Mouse (Mus musculus) layer of hippocampus, adult 8-10 months (tissue): ENCODE measurements at regions not wholly inside any gene's neighbourhood (a gene's known extent, or its start where the extent isn't known, plus 50 kb on each side); places are given as distances from the start of the nearest gene placed in this dataset.

ENCODE experiments used
- DNase-seq, 2 experiments: peaks; one replicate each; pipeline ENCODE4 v3.0.0; 2022; ENCODE audit warnings: low spot score in 2 of 2

GRCm38 (mm10) chr5:54178966-54179547 lies 180.8 kb downstream of the Stim2 start:
- no peak for DNase-seq

- DNase-seq = no peak
These were observed 181.9 kb downstream of the Stim2 start for GRCm38 (mm10) chr5:54180192-54180611.

- no peak for DNase-seq
These were observed 182.5 kb downstream of the Stim2 start for GRCm38 (mm10) chr5:54180640-54181326.

GRCm38 (mm10) chr5:54181327-54181863 lies 183.1 kb downstream of the Stim2 start:
- DNase-seq = no peak

- no peak for DNase-seq
These were observed 184.5 kb downstream of the Stim2 start for GRCm38 (mm10) chr5:54182754-54183153.

DNA sequence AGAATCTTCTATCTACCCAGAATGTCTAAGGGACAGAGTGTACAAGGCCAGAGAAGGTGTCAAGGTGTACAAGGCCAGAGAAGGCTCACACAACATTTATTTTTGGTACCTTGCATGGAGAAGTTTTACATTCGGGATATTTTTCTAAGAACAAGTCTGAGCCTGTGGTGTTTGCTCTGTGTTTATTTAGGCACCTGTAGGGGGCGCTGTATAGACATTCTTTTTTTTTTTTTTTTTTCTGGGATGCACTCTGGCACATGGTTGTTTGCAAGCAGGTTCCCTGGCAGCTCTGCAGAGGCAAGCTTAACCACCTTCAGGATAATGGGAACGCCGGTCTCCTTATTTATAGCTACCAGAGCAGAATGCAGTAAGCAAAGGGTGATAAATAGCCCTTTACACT lies 187.4 kb downstream of the Stim2 start:
- DNase-seq = no peak

GRCm38 (mm10) chr5:54186076-54186676 lies 187.9 kb downstream of the Stim2 start:
- no peak for DNase-seq

DNA sequence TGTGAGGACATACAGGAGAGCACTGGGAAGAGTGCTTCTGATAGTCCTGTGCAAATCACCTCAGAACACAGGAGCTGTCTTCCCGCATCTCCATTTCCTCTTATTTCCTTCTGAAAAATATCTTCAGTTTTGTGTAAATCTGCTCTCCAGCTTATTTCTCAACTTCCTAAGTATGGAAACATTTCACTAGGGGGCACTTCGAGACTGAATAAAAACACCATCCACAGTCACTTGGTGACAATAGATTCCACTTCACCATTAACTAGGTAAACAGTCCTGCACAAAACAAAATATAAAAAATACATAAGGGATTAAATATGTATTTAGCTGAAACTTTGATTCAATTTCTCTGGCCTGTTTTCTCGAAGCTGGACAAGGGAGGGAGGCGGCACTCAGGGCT lies 193.4 kb downstream of the Stim2 start:
- DNase-seq = no peak

- no peak for DNase-seq
These were observed 196.5 kb downstream of the Stim2 start for GRCm38 (mm10) chr5:54194846-54195245.

DNA sequence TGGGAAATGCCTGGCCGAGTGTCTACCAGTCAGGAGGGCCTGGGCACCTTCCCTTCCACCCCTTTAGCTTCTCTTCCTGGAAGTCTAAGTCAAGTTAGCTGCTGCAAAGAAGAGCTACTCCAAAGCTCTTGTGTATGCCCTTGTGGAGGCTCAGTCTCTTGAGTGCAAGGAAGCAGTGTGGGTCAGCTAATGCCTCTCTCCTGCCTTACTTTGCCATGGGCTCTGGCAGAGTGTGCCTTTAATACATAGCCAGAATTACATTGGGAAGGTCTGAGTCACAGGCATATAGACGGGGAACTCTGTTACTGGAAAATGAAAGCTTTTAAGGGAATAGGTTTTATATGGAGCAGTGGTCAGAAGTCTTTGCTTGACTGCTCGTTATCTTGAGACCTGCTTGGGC lies 201.7 kb downstream of the Stim2 start:
- DNase-seq = no peak

GRCm38 (mm10) chr5:54200587-54200986 lies 202.3 kb downstream of the Stim2 start:
- DNase-seq = no peak

DNA sequence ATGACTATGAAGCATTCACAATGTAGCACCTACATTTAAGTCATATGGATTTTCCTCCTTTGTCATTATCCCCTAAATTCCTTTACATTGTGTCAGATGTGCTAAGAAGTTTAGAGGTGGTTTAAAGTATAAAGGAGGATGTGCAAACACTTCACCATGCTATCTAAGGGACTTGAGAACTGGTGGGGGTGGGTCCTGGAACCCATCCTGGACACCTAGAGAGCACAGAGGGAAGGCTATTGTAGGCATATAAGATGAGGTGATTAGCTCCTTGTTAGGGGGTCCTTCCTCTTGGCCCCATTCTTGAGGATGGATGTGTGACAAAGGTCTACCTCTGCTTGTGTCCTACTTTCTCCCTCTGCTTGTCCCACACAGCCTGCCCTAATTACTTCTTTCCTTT lies 213.2 kb downstream of the Stim2 start:
- DNase-seq = no peak

DNA sequence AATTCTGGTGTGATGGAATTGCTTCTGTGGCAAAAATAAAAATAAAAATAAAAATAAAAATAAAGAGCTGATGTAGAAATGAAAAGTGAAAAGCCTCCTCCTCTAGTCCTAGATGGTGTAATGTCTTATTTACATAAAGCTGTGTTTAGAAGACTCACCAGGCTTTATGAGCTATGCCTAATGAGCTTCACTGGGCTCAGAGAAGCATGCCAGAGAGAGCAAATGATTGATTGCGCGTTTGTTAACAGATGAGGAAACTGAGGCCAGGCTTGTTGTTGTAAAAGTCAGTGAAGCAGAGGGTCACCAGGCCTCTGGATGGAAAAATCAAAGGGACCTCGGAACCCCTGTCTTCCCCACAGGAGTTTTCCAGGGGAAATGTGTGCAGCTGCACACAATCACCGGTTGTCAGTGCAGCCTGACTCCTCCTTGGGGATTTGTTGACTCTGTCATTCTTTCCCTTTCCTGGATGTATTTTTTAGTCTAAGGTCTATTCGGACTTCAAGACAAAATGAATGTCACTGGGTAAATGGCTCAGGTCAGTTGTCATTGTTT lies 213.8 kb downstream of the Stim2 start:
- DNase-seq = no peak

GRCm38 (mm10) chr5:54225031-54225430 lies 226.7 kb downstream of the Stim2 start:
- DNase-seq = no peak

GRCm38 (mm10) chr5:54234580-54234979 lies 236.3 kb downstream of the Stim2 start:
- DNase-seq = no peak

DNA sequence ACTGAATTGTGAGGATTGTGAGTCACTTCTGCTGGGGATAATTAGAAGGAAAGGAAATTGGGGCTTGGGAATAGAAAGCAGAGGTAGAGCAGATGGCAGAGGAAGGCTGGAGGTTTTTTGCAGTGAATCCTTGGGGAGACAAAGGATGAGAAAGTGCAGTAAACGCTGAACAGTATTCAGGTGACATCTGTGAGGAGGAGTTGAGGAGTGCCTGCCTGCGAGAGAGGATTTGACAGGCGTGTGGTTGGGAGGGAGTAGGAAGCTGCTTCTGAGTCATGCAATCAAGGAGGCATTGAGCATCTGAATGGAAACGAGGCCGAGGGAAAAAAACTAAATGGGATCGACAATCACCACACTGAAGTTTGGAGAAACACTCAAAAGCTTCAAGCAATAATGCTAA lies 236.9 kb downstream of the Stim2 start:
- DNase-seq = peak; percentile 56 to 78

- no peak for DNase-seq
These were observed 238.9 kb downstream of the Stim2 start for GRCm38 (mm10) chr5:54237226-54237625.

DNA sequence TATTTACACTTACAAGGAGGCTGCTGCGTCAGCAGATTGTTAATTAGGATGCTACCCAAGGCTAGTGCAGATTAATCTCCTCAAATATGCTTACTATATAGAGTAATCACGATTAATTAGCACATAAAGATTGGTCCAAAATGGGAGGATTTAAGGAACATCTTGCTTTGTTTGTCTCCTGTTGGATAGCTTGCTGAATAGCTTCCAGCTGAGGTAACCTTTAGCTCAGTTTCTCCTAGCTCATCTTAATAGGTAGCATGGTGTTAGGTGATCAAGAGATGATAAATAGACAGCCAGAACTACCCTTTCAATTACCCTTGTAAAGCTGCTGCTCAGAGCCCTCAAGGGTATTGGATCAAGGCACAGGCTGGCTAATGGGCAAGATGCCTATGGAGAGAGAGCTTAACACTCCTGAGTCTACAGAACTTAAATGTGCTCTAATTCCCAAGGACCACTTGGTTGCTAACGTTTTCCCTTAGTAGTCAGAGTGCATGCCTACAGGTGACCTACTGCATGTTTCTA lies 240.4 kb downstream of the Stim2 start:
- DNase-seq = no peak

DNA sequence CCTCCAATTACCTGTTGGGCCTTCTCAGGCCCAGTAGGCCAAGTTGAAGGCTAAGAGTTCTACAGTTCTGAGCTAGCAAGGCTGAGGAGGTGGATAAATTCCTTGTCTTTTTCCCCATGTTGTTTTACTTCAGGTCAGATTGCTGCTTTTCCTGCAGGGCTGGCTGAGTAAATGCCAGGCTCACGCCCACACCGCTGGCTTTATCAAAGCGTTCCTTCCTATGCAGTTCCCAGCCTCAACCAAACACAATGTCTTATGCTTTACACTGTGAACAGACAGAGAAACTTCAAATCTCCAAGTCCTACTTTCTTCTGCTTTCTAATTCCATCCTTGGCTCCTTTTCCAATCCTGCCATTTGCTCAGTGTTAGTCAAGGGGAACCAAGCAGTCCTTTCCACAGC lies 241.3 kb downstream of the Stim2 start:
- peak in 1 of 2 experiments; percentile 14 for DNase-seq

DNA sequence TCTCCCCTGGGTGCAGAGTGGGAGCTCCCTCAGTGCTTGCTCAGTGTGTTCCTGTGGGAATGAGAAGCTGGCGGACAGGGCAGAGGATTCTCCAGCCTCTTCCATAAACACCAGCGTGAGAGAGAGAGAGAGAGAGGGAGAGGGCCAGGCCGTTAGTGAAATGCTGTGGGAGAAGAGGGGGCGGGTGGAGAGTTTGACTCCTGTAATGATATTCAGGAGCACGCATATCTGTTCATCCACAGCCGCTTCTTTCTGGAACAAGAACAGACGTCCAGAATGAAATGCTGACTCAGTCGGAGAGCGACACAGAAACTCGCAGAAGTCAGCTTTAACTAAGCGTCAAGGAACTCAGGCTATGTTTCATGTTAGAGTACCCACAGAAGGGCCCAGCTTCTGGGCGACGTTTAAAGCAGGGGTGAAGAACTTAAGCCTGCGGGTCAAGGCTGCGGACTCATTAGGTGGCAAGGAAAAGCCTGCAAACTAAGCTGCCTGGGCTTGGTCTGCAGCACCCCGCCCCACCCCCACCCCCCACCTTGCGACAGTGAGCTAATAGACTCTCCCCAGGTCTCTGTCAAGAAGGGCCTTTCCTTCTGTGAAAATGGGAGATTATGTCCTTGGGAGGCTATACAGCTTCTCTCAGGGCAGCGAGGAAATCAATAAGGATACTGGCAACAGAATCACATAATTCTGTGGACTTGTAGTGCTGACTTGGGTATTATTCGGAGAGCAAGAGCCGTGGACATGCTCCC lies 243.0 kb downstream of the Stim2 start:
- peak; percentile 11 to 13 for DNase-seq

DNA sequence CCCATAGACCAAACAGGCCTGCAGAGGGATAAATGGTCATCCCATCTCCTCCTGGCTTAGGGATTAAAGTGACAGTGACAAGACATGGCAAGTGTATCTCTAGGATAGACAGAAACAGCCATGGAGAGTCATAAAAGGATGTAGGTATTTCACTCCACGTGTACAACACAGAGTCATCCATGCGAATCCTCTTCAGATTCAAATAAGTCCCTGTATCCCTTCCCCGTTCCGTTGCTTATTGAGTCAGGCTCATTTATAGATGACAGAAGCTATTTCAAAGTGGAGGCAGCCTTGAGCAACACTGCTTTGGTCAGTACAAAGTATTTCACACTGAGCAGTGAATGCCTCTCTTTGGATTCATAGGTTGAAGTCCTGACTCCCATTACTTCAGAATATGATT lies 243.8 kb downstream of the Stim2 start:
- DNase-seq = no peak
